Mouse (Mus musculus) erythroblast, embryonic 14.5 days (primary cell): ENCODE data around the gene Rora. TPM values are rescaled to one million over a fixed set of nuclear protein-coding genes. Genes with fewer than 3 reads are reported as not detected.

ENCODE experiments used
- H3K27me3 ChIP-seq: 2 replicates; pipeline ENCODE4 v1.6.1; 2012; ENCODE audit warnings: inconsistent platforms; ENCODE audit not compliant: control insufficient read depth
- H3K36me3 ChIP-seq: 2 replicates; pipeline ENCODE4 v1.6.1; 2012; ENCODE audit warnings: mild to moderate bottlenecking, inconsistent platforms; ENCODE audit not compliant: control insufficient read depth
- H3K4me1 ChIP-seq: 2 replicates; pipeline ENCODE4 v1.6.1; 2012; ENCODE audit warnings: inconsistent platforms; ENCODE audit not compliant: control insufficient read depth
- H3K4me3 ChIP-seq: replicated peaks from 2 replicates; pipeline ENCODE3; 2012; ENCODE audit warnings: moderate library complexity, mild to moderate bottlenecking, inconsistent platforms
- H3K9me3 ChIP-seq: 2 replicates; pipeline ENCODE4 v1.6.1; 2012; ENCODE audit warnings: low read length, inconsistent platforms, mixed read lengths; ENCODE audit not compliant: control insufficient read depth
- GATA1 ChIP-seq: IDR thresholded peaks from 2 replicates; pipeline ENCODE4 v1.6.1; 2012; ENCODE audit warnings: low read length, inconsistent platforms, mixed read lengths
- TAL1 ChIP-seq: IDR thresholded peaks from 3 replicates; pipeline ENCODE4 v1.6.1; 2012; ENCODE audit warnings: low read length, inconsistent platforms, mixed read lengths
- polyA plus RNA-seq: library from polyadenylated mRNA; stranded (reverse); fragments of >175 nt; gene quantifications from 2 replicates; pipeline ENCODE4 v1.2.3, GENCODE M21; 2012

The Rora gene
- polyA plus RNA-seq, 1 experiment = under 0.01 TPM

DNA sequence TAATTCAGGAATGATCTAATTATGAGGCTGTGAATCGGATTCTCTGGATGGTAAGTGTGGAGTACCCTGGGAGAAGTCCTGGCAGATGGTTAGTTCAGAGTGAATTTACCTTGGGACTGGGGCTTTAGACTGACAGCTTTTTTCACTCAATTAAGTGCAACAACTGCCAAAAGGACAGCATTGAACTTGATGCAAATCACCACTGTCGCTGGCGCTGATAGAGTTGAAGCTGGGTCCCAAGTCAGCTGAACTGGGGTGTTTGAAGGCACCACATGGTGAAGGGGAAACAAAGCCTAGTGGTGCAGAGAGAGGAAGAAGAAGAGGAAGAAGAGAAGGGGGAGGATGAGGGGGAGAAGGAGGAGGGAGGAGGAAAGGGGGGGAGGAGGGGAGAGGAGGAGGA, 30.4 kb downstream of the Rora start:
- no peaks in the 10 kb centered on the region for H3K27me3 ChIP-seq
- H3K9me3 ChIP-seq = no peaks in the 10 kb centered on the region
- no peak for TF ChIP-seq GATA1
- no peak for TF ChIP-seq TAL1
- H3K4me1 ChIP-seq = no peaks in the 10 kb centered on the region
- H3K36me3 ChIP-seq = no peaks in the 10 kb centered on the region
- H3K4me3 ChIP-seq = no peak overlapping the region

DNA sequence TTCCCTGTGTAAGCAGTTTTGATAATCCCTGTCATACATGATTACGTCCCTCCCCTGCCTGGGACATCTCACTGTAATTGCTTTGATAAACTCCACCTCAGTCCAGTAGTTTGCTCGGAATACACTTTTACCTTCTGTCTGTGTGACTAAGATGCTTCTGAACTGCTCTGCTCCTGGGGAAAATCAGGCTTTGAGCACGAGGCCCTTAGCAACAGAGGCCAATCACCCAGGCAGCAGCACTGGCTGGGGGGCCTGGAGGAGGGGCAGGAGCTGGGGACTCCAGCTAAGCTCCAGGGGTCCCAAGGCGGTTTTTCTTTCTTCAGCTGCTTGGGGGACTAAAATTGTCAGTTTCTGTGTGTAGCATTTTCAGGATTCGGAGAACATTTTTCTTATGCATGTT, 32.0 kb downstream of the Rora start:
- Histone ChIP-seq H3K9me3 (no peaks in the 10 kb centered on the region), H3K4me3 (no peak overlapping the region), H3K4me1 (no peaks in the 10 kb centered on the region), H3K36me3 (no peaks in the 10 kb centered on the region), H3K27me3 (no peaks in the 10 kb centered on the region)
- TF ChIP-seq TAL1 (no peak), GATA1 (no peak)

DNA sequence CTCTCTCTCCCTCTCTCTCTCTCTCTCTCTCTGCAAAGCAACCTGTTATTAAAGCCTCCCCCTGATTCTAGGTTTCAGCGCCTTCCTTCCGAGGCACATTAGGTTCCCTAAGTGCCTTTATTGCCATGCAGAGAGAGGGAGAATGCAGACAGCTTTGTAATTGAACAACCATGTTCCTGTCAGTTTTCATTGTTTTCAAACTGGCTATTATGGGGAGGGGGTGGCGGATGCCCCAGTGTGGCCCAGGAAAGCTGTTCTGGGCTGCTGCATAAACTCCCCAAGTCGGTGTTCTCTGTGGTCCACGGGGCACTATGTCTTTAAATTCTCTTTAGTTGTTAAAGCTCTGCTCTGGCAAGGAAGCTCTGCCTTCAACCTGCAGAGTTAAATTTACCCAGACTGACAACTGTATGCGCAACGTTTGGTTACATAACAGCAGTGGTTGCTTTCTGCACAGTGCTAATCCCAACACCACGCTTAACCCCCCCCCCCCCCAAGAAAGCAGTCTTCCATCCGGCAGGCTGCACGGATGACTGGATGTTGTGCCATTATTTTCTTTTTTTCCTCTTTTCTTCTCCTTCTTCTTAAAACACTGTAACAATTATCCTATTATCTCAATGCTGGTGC, 33.8 kb downstream of the Rora start:
- H3K36me3 ChIP-seq = no peaks in the 10 kb centered on the region
- no peaks in the 10 kb centered on the region for H3K4me1 ChIP-seq
- H3K4me3 ChIP-seq = no peak overlapping the region
- no peaks in the 10 kb centered on the region for H3K9me3 ChIP-seq
- TF ChIP-seq TAL1 (no peak), GATA1 (no peak)
- no peaks in the 10 kb centered on the region for H3K27me3 ChIP-seq

DNA sequence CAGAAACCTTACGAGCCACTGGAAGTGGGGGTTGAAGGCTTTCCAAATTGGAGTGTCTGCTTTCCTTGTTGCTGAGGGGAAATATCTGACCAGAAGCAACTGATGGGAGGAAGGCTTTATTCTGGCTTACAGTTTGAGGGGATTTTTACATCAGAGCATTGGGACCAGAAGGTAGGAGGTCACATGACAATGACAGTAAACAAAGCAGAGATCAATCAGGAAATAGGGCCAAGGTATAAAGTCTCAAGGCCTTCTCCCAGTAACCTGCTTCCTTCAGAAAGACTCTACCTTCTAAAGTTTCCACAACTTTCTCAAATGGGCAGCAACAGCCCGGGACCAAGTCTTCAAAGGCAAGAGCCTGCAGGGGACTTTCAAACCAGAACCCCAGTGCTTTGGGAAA, 34.6 kb downstream of the Rora start:
- no peaks in the 10 kb centered on the region for H3K36me3 ChIP-seq
- no peak overlapping the region for H3K4me3 ChIP-seq
- H3K9me3 ChIP-seq = no peaks in the 10 kb centered on the region
- TF ChIP-seq TAL1 (no peak), GATA1 (no peak)
- no peaks in the 10 kb centered on the region for H3K27me3 ChIP-seq
- no peaks in the 10 kb centered on the region for H3K4me1 ChIP-seq

DNA sequence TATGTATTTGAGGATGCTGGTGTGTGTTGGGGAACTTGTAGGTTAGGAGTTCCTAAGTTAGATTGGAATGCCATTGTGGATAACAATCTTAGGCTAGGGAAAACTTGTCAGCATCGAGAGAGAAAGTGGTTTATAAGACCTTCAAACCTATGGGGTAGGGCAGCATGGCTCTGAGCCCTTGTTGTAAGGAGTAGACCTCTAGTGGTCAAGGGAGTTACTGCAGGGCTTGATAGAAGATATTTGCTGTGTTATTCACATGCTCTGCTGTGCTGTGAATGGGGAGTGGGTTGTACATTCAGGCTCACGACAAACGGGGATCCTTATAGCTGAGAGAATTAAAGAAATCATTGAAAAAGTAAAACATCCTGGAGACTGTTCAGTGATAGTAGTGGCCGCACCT, 35.8 kb downstream of the Rora start:
- Histone ChIP-seq H3K4me3 (no peak overlapping the region), H3K4me1 (no peaks in the 10 kb centered on the region), H3K27me3 (no peaks in the 10 kb centered on the region), H3K36me3 (no peaks in the 10 kb centered on the region), H3K9me3 (no peaks in the 10 kb centered on the region)
- TF ChIP-seq TAL1 = no peak
- no peak for TF ChIP-seq GATA1

DNA sequence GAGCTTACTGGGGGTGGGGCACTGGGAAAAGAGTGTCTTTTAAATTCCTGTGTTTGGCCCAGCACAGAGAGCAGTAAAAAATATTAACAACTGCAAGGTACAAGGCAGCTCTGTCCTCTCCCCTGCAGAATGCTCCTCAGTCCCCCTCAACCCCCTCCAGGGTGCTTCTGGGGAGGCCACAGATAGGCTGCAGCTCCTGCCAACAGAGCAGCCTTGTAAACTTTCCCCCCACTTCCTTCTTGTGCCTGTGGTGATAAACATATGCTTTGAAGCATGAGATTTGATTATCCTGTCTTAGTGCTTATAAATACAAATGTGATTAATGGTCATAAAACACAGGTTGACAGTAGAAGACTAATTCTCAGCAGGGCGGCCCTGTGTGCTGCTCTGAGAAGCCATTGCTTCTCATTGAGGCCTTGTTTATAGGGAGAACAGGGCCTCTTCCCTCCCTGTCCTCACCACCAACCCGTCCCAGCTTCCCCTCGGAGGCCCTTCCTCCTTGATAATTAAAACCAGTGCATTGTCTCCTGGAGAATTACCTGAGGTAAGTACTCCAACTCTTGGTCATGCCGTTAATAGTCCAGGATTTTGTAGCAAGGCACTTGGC, 41.4 kb downstream of the Rora start:
- H3K4me3 ChIP-seq = no peak overlapping the region
- no peak for TF ChIP-seq TAL1

DNA sequence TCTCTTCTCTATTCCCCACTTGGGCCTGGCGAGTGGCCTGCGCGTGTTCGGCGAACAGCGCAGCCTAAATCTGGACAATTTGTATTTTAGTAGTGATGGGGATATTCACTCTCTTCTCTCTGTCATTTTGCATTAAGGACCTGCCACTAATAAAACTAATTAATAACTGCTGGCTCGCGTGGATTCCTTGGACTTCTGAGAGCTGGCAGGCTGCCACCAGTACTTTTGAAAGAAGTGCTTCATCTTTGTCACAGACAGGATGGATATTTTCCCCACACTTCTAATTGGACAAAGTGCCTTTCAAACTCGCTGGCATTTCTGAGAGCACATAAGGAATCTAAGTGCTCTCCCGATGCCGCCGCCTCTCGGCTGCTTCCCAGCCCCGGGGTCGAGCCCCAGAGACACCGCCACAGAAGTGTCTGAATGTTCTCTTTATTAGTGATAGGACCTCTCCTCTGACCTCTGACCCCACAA, 41.9 kb downstream of the Rora start:
- TF ChIP-seq GATA1 (no peak), TAL1 (no peak)
- no peaks in the 10 kb centered on the region for H3K36me3 ChIP-seq
- no peaks in the 10 kb centered on the region for H3K27me3 ChIP-seq
- H3K4me3 ChIP-seq = no peak overlapping the region
- H3K4me1 ChIP-seq = no peaks in the 10 kb centered on the region
- no peaks in the 10 kb centered on the region for H3K9me3 ChIP-seq

More for the DNA sequence above, 41.4 kb downstream of the Rora start:
- H3K36me3 ChIP-seq = no peaks in the 10 kb centered on the region
- no peaks in the 10 kb centered on the region for H3K9me3 ChIP-seq
- H3K4me1 ChIP-seq = no peaks in the 10 kb centered on the region
- H3K27me3 ChIP-seq = no peaks in the 10 kb centered on the region

DNA sequence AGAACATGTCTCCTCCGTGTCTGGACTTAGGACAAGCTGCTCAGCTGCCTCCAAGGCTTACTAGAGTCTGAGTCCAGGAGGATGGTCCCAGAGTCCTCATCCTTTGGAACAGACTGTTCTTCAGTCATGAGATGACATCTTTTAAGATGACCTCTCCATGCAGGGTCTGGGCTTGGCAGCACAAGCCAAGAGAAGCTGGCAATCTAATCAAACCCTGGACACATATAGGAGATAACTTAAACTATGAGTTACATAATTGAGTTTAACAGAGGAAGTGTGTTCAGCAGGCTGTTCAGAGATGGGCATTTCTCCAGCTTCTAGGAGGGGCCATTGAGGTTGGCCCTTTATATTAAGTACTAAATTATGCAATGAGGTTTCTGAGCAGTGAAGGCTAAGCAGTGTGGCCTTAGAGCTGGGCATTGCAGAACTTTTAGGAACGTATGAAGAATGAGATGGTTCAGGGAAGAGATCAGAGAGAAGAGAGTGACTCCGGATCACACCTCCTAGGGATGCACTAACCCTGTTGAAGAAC, 42.9 kb downstream of the Rora start:
- H3K36me3 ChIP-seq = no peaks in the 10 kb centered on the region
- no peaks in the 10 kb centered on the region for H3K27me3 ChIP-seq
- no peaks in the 10 kb centered on the region for H3K4me1 ChIP-seq
- TF ChIP-seq TAL1 = no peak
- no peak for TF ChIP-seq GATA1
- no peak overlapping the region for H3K4me3 ChIP-seq
- no peaks in the 10 kb centered on the region for H3K9me3 ChIP-seq

DNA sequence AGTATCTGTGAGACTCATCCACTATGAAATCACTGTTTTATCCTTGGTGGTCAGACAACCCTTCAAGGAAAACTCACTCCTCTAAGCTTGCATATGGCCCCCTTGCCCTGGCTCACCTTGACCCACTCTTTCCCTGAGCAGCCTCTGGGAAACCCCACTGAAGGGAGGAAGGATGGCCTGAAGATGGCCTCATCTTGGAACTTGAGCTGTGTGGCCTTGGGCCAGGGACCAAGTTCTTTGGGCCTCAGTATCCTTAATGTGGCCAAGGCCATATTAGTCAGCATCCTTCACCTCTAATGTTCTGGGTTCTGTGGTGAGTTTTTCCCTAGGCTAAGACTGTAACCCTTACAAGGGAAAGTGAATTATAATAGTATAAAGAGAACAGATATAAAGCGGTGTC, 45.8 kb downstream of the Rora start:
- H3K9me3 ChIP-seq = no peaks in the 10 kb centered on the region
- no peaks in the 10 kb centered on the region for H3K36me3 ChIP-seq
- no peaks in the 10 kb centered on the region for H3K27me3 ChIP-seq
- TF ChIP-seq GATA1 = no peak
- TF ChIP-seq TAL1 = no peak
- no peaks in the 10 kb centered on the region for H3K4me1 ChIP-seq
- no peak overlapping the region for H3K4me3 ChIP-seq
